Mouse (Mus musculus): Measurements from ENCODE around the gene Tcea2. TPM values are rescaled to one million over a fixed set of nuclear protein-coding genes. Genes with fewer than 3 reads are reported as not detected.

Tcea2 gene
- polyA plus RNA-seq (2015; fragmentation: Nextera tagmentation; extraction: Ambion mirVana) = 8.5 and 9.8 TPM in 2 replicates

- DNase-seq (ENCODE audit: low spot score) = peak; percentile 59
These were observed at the start of gene Tcea2 for GRCm38 (mm10) chr2:181679951-181680715. Gene Tcea2 (plus strand): TSS chr2:181680310.

GRCm38 (mm10) chr2:181632624-181633023, 47.5 kb upstream of the Tcea2 start:
- DNase-seq (ENCODE audit: low spot score) = no peak

GRCm38 (mm10) chr2:181635865-181636264, 44.2 kb upstream of the Tcea2 start:
- no peak for DNase-seq (ENCODE audit: low spot score)

GRCm38 (mm10) chr2:181644361-181644760, 35.7 kb upstream of the Tcea2 start:
- DNase-seq (ENCODE audit: low spot score) = peak; percentile 52

GRCm38 (mm10) chr2:181645666-181646065, 34.4 kb upstream of the Tcea2 start:
- no peak for DNase-seq (ENCODE audit: low spot score)

GRCm38 (mm10) chr2:181646626-181647472, 33.3 kb upstream of the Tcea2 start:
- DNase-seq (ENCODE audit: low spot score) = no peak

GRCm38 (mm10) chr2:181648926-181649325, 31.2 kb upstream of the Tcea2 start:
- DNase-seq (ENCODE audit: low spot score) = no peak

- no peak for DNase-seq (ENCODE audit: low spot score)
These were observed 27.0 kb upstream of the Tcea2 start for GRCm38 (mm10) chr2:181653065-181653464.

- no peak for DNase-seq (ENCODE audit: low spot score)
These were observed 26.6 kb upstream of the Tcea2 start for GRCm38 (mm10) chr2:181653523-181653922.

GRCm38 (mm10) chr2:181656734-181657133, 23.4 kb upstream of the Tcea2 start, which contains the start of gene Gm29797:
Gene Gm29797 (plus strand): TSS chr2:181657034.
- DNase-seq (ENCODE audit: low spot score) = no peak

- no peak for DNase-seq (ENCODE audit: low spot score)
These were observed 22.7 kb upstream of the Tcea2 start for GRCm38 (mm10) chr2:181657441-181657840.

- no peak for DNase-seq (ENCODE audit: low spot score)
These were observed 21.6 kb upstream of the Tcea2 start for GRCm38 (mm10) chr2:181658528-181658927.

GRCm38 (mm10) chr2:181658930-181659555, 21.1 kb upstream of the Tcea2 start:
- peak; percentile 63 for DNase-seq (ENCODE audit: low spot score)

- DNase-seq (ENCODE audit: low spot score) = peak; percentile 78
These were observed 20.5 kb upstream of the Tcea2 start for GRCm38 (mm10) chr2:181659609-181660055.

- no peak for DNase-seq (ENCODE audit: low spot score)
These were observed 17.4 kb upstream of the Tcea2 start for GRCm38 (mm10) chr2:181662620-181663297.

GRCm38 (mm10) chr2:181663298-181663630, 16.8 kb upstream of the Tcea2 start:
- DNase-seq (ENCODE audit: low spot score) = no peak

- DNase-seq (ENCODE audit: low spot score) = no peak
These were observed 9.7 kb upstream of the Tcea2 start for GRCm38 (mm10) chr2:181670285-181670912.

GRCm38 (mm10) chr2:181670913-181671311, 9.2 kb upstream of the Tcea2 start:
- no peak for DNase-seq (ENCODE audit: low spot score)

- DNase-seq (ENCODE audit: low spot score) = no peak
These were observed 8.8 kb upstream of the Tcea2 start, which contains the start of gene Sox18 for GRCm38 (mm10) chr2:181671326-181671725. Gene Sox18 (minus strand): TSS chr2:181671640.

- DNase-seq (ENCODE audit: low spot score) = no peak
These were observed 8.1 kb upstream of the Tcea2 start for GRCm38 (mm10) chr2:181671984-181672383.

- no peak for DNase-seq (ENCODE audit: low spot score)
These were observed 6.6 kb upstream of the Tcea2 start for GRCm38 (mm10) chr2:181673501-181673900.
